Mouse (Mus musculus): ENCODE results near the gene Fmo9.

Fmo9 gene

DNA sequence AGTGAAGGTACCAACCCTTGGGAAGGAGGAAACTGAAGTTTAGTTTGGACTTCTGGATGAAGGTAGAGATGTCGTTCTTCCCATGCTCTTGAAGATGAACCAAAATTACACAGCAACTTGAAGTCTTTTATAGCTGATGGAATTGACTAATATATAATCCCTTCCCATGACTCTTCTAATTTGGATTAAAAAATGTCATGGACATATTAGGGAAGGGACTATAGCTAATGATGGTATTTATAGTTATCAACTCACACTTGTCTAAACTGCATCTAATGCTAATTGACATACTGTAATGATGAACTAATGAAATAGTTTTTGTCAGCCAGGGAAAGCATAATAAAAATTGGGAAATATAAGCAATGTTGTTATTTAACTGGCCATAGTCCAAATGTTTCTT lies at the start of gene Fmo9:
TSS of gene Fmo9 (minus strand) at position 101 of the 400 bp plus-strand sequence.
- Histone ChIP-seq H3K27me3 (ENCODE audit: insufficient read depth, low read length) (no peaks in the 10 kb centered on the region), H3K9me3 (ENCODE audit: low read length) (no peaks in the 10 kb centered on the region), H3K36me3 (ENCODE audit: insufficient read depth, low read length) (no peaks in the 10 kb centered on the region), H3K4me3 (replicated peaks; ENCODE audit: low read length) (no peak within 1 kb of the TSS), H3K4me1 (replicated peaks; ENCODE audit: low read depth, low read length) (no peaks in the 10 kb centered on the region)
- TF ChIP-seq POU5F1 (IDR thresholded peaks at IDR 0.05; ENCODE audit: borderline replicate concordance, low read length) (no peak), CTCF (conservative IDR thresholded peaks at IDR 0.05; ENCODE audit: low read length) (no peak)

DNA sequence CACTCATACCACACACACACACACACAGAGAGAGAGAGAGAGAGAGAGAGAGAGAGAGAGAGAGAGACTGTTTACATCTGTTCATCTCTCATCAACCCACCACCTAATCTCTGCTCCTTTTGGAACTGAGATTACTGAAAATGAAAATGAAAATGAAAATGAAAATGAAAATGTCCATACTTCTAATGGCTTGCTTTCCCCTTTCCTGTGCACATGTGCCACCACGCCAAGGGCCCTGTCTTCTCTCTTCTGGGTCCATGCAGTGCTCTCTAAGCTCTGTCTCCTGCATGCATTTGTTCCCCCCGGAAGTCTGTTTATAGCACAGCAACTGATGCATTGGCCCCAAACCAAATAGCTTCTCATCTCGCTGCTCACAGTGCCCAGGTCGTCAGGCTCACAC lies 49.2 kb upstream of the Fmo9 start:
- Histone ChIP-seq H3K4me1 (replicated peaks; ENCODE audit: low read depth, low read length) (no peaks in the 10 kb centered on the region), H3K27me3 (ENCODE audit: insufficient read depth, low read length) (no peaks in the 10 kb centered on the region), H3K9me3 (ENCODE audit: low read length) (no peaks in the 10 kb centered on the region), H3K4me3 (replicated peaks; ENCODE audit: low read length) (no peak overlapping the region), H3K36me3 (ENCODE audit: insufficient read depth, low read length) (no peaks in the 10 kb centered on the region)
- TF ChIP-seq NANOG (IDR thresholded peaks at IDR 0.05; ENCODE audit: borderline replicate concordance, low read length): no peak
- no peak for TF ChIP-seq POU5F1 (IDR thresholded peaks at IDR 0.05; ENCODE audit: borderline replicate concordance, low read length)
- no peak for TF ChIP-seq CTCF (conservative IDR thresholded peaks at IDR 0.05; ENCODE audit: low read length)

DNA sequence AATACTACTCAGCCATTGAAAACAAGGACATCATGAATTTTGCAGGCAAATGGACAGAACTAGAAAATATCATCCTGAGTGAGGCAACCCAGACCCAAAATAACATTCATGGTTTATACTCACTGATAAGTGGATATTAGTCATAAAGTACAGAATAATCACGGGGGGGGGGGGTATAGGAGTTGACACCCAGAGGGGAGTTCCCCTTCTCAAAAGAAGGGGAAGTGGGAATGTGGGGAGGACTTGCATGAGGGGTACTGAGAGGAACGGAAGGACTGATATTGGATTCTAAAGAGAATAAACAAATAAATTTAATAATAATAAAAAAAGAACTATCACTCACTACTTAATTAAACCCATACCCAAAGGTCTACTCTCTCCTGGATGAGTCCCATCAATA lies 48.6 kb upstream of the Fmo9 start:
- Histone ChIP-seq H3K36me3 (ENCODE audit: insufficient read depth, low read length) (no peaks in the 10 kb centered on the region), H3K4me1 (replicated peaks; ENCODE audit: low read depth, low read length) (no peaks in the 10 kb centered on the region), H3K27me3 (ENCODE audit: insufficient read depth, low read length) (no peaks in the 10 kb centered on the region), H3K9me3 (ENCODE audit: low read length) (no peaks in the 10 kb centered on the region), H3K4me3 (replicated peaks; ENCODE audit: low read length) (no peak overlapping the region)
- no peak for TF ChIP-seq POU5F1 (IDR thresholded peaks at IDR 0.05; ENCODE audit: borderline replicate concordance, low read length)
- no peak for TF ChIP-seq CTCF (conservative IDR thresholded peaks at IDR 0.05; ENCODE audit: low read length)
- TF ChIP-seq NANOG (IDR thresholded peaks at IDR 0.05; ENCODE audit: borderline replicate concordance, low read length): no peak

DNA sequence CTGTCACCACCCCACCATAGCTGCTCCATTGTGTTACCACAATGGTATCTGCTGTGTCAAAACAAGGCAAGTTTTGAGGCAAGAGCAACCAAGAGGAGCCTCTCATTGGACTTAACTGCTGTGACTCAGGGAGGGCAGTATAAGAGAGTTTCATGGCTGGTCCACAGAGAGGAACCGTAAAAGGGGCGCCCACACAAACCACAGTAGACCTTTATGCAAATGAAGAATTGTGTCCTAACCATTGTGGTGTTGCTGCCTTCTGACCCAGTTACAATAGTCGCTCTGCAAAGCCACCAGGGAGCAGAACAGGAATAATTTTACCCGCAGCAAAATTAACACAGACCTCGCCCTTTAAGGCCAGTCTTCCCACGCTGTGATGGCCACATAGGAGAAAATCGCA lies 29.2 kb upstream of the Fmo9 start:
- H3K36me3 ChIP-seq (ENCODE audit: insufficient read depth, low read length): no peaks in the 10 kb centered on the region
- TF ChIP-seq NANOG (IDR thresholded peaks at IDR 0.05; ENCODE audit: borderline replicate concordance, low read length) (no peak), CTCF (conservative IDR thresholded peaks at IDR 0.05; ENCODE audit: low read length) (no peak), POU5F1 (IDR thresholded peaks at IDR 0.05; ENCODE audit: borderline replicate concordance, low read length) (no peak)

DNA sequence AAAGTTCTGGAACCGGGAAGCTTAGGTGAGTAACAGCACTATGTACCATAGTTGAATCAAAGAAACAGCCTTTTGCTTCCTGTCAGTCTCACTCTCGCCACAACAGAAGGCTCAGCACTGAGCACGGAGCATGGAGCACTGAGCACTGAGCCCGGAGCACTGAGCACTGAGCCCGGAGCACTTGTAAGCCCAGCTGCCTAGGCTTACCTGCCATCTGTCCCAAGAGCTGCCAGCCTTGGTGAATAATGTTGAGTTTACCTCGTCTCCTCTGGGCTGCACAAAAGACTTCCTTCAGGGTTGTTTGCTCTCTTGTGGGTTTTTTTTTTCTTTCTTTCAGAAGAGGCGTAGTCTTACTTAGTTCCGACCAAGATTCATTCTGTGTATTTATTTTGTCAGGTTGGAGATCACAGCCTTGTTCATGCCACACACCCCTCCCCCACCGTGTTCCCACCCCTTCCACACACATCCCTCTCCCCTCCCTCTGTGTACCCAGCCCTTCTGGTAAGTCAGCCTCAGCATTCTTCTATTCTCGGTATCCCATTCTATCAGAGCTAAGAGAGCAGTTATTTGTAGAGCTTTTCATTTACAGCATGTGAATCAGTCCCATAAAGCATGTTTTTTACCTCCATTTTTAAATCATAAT lies 20.7 kb upstream of the Fmo9 start:
- TF ChIP-seq NANOG (IDR thresholded peaks at IDR 0.05; ENCODE audit: borderline replicate concordance, low read length): no peak
- TF ChIP-seq POU5F1 (IDR thresholded peaks at IDR 0.05; ENCODE audit: borderline replicate concordance, low read length): no peak
- TF ChIP-seq CTCF (conservative IDR thresholded peaks at IDR 0.05; ENCODE audit: low read length): no peak
- H3K36me3 ChIP-seq (ENCODE audit: insufficient read depth, low read length): no peaks in the 10 kb centered on the region
- H3K27me3 ChIP-seq (ENCODE audit: insufficient read depth, low read length): no peaks in the 10 kb centered on the region
- no peaks in the 10 kb centered on the region for H3K4me1 ChIP-seq (replicated peaks; ENCODE audit: low read depth, low read length)
- no peaks in the 10 kb centered on the region for H3K9me3 ChIP-seq (ENCODE audit: low read length)
- H3K4me3 ChIP-seq (replicated peaks; ENCODE audit: low read length): no peak overlapping the region

More for the DNA sequence above, 29.2 kb upstream of the Fmo9 start:
- Histone ChIP-seq H3K4me1 (replicated peaks; ENCODE audit: low read depth, low read length) (no peaks in the 10 kb centered on the region), H3K9me3 (ENCODE audit: low read length) (no peaks in the 10 kb centered on the region), H3K27me3 (ENCODE audit: insufficient read depth, low read length) (no peaks in the 10 kb centered on the region), H3K4me3 (replicated peaks; ENCODE audit: low read length) (no peak overlapping the region)

DNA sequence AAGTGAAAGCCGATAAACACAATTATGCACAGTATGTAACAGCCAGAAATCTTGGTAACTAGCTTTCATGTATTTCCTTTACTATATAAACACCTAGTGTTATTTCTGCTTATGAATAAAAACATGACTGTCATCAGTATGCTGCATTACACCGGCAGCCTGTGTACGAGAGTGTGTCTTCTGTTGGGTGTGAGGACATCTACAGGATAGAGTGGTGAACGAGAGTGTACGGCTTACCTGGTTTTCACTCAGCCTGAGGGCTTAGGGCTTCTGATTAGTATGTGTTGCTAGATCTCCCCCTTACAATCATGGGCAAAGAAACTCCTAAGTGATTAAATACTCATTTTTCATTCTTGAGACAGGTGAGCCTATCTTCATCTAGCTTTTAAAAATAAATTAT lies 12.4 kb downstream of the Fmo9 start:
- H3K27me3 ChIP-seq (ENCODE audit: insufficient read depth, low read length): no peaks in the 10 kb centered on the region
- H3K36me3 ChIP-seq (ENCODE audit: insufficient read depth, low read length): no peaks in the 10 kb centered on the region
- H3K4me1 ChIP-seq (replicated peaks; ENCODE audit: low read depth, low read length): no peaks in the 10 kb centered on the region
- TF ChIP-seq POU5F1 (IDR thresholded peaks at IDR 0.05; ENCODE audit: borderline replicate concordance, low read length) (no peak), NANOG (IDR thresholded peaks at IDR 0.05; ENCODE audit: borderline replicate concordance, low read length) (no peak), CTCF (conservative IDR thresholded peaks at IDR 0.05; ENCODE audit: low read length) (no peak)
- no peak overlapping the region for H3K4me3 ChIP-seq (replicated peaks; ENCODE audit: low read length)
- H3K9me3 ChIP-seq (ENCODE audit: low read length): no peaks in the 10 kb centered on the region

DNA sequence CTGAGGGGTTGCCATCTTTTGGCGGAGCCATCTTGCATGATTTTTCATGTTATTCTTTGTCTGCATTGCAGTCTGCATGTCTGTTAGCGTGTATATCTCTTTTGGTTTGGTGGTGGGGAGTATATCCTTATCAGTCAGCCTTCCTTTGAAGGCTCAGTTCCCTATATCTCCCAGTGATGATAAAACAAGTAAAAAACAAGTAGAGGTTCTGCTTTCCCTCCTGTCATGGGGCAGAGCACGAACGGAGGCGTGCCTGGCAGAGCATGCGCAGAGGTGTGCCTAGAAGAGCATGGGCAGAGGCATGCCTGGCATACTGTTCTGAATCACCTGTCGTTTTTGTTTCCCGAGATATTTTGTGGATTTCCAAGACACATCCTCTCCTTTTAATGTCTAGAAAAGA lies 20.8 kb downstream of the Fmo9 start:
- Histone ChIP-seq H3K9me3 (ENCODE audit: low read length) (no peaks in the 10 kb centered on the region), H3K4me3 (replicated peaks; ENCODE audit: low read length) (no peak overlapping the region), H3K27me3 (ENCODE audit: insufficient read depth, low read length) (no peaks in the 10 kb centered on the region)

DNA sequence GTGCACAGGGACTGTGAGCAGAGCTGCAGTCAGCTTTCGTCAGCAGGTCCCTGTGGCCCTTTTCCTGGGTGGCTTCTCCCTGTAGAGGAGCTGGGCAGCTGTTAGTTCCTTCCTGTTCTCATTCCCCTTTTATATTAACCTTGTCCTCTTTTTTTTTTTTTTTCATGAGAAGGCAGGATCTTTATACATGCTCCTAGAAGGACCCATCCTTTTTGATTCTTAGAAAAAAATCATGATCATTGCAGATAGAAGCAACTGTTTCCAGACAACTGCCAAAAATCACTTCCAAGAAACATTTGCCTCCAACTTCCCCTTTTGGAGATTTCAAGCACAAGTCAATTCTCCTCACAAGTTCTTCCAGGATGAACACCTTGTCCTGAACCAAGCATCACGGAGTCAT lies 34.1 kb downstream of the Fmo9 start, which contains the start of gene Gm4847:
TSS of gene Gm4847 (minus strand) at position 101 of the 400 bp plus-strand sequence.
- Histone ChIP-seq H3K4me3 (replicated peaks; ENCODE audit: low read length) (no peak within 1 kb of the TSS), H3K27me3 (ENCODE audit: insufficient read depth, low read length) (no peaks in the 10 kb centered on the region), H3K4me1 (replicated peaks; ENCODE audit: low read depth, low read length) (no peaks in the 10 kb centered on the region), H3K9me3 (ENCODE audit: low read length) (peaks cover 14% of the 10 kb centered on the region), H3K36me3 (ENCODE audit: insufficient read depth, low read length) (no peaks in the 10 kb centered on the region)
- TF ChIP-seq POU5F1 (IDR thresholded peaks at IDR 0.05; ENCODE audit: borderline replicate concordance, low read length) (no peak), NANOG (IDR thresholded peaks at IDR 0.05; ENCODE audit: borderline replicate concordance, low read length) (no peak), CTCF (conservative IDR thresholded peaks at IDR 0.05; ENCODE audit: low read length) (no peak)

More for the DNA sequence above, 20.8 kb downstream of the Fmo9 start:
- TF ChIP-seq CTCF (conservative IDR thresholded peaks at IDR 0.05; ENCODE audit: low read length): no peak
- TF ChIP-seq POU5F1 (IDR thresholded peaks at IDR 0.05; ENCODE audit: borderline replicate concordance, low read length): no peak
- no peak for TF ChIP-seq NANOG (IDR thresholded peaks at IDR 0.05; ENCODE audit: borderline replicate concordance, low read length)
- Histone ChIP-seq H3K36me3 (ENCODE audit: insufficient read depth, low read length) (no peaks in the 10 kb centered on the region), H3K4me1 (replicated peaks; ENCODE audit: low read depth, low read length) (no peaks in the 10 kb centered on the region)
